Mouse (Mus musculus) cerebellum, adult 9-10 months (tissue): Measurements from ENCODE around the gene Lce1h.

Source experiments
- DNase-seq: peaks from one replicate; pipeline ENCODE4 v3.0.0; 2022

Gene Lce1h

DNA sequence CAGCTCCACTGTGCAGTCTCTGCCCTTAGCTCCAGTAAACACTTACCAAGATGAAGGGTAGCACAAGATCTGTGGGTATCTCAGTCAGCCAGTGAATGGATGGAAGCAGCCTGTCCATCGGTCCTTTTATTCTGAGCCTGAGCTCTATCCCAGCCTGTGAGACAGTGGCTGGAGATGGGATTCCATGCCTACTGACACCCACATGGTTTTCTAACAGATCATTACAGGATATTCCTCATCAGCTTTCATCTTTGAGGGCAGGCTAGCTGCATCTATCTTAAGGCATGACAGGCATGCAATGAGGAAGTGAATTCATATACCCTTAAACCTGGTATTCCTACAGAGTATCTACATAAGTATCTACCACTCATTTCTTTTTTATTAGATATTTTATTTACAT is at the start of gene Lce1h:
Lce1h (minus strand) TSS at position 101 of the 400 bp plus-strand sequence.
- no peak for DNase-seq

DNA sequence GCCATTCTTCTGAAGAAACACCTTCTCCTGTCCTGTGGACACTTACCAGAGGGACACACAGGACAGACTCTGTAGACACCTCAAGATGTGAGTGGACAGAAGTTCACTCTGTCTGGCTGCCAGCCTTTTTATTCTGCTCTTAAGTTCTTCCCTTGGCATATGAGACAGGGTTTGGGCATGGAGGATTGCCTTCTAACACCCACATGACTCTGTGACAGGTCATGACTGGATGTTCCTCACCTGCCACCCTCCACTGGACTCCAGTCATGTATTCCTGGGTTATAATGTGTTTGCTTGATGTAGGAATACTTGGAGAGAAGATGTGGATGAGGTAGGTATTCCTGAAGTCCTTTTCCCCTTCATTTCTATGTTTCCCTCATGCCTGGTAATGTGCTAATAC is 42.9 kb upstream of the Lce1h start, which contains the start of gene Lce1k:
Lce1k (minus strand) TSS at position 101 of the 400 bp plus-strand sequence.
- DNase-seq = no peak

DNA sequence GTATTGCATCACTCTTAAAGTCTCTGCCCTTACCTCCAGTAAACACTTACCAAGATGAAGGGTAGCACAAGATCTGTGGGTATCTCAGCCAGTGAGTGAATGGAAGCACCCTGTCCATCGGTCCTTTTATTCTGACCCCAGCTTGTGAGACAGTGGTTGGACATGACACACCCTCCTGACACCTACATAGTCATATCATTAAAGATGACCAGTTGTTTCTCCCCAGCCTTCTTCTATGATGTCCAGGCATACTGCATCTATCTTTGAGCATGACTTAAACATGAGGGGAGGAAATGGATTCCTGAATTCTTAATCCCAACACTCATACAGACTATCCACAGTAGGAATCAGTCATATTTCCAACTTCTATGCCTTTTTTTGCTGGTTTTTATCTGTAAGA is 25.5 kb upstream of the Lce1h start, which contains the start of gene Lce1j:
Lce1j (minus strand) TSS at position 101 of the 400 bp plus-strand sequence.
- no peak for DNase-seq

DNA sequence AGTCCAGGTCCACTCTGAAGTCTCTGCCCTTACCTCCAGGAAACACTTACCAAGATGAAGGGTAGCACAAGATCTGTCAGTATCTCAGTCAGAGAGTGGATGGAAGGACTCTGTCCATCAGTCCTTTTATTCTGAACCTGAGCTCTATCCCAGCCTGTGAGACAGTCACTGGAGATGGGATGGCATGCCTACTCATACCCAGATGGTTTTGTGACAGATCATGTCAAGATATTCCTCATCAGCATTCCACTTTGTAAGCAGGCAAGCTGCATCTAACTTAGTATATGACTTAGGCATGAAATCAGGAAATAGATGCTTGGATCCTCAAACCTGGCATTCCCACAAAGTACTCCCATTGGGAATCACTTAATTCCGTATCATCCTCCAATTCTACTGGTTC is 13.9 kb upstream of the Lce1h start, which contains the start of gene Lce1i:
Lce1i (minus strand) TSS at position 101 of the 400 bp plus-strand sequence.
- no peak for DNase-seq

DNA sequence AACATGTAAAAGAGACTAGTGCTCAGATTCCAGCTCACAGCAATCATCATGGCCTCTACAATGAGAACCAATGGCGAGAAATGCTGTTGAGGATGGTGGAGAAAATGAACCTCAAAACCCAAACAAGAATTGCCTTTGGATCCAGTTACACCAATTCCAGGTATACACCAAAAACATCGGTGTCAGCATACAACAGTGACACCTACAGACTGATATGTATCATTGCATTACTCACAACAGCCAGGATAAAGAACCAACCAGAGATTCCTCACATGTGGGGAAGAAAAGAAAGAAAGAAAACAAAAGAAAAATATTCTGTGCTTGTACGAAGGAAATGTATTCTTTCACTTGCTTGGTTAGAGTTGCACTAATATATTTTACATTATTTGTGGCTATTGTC is 6.7 kb upstream of the Lce1h start:
- DNase-seq = no peak

DNA sequence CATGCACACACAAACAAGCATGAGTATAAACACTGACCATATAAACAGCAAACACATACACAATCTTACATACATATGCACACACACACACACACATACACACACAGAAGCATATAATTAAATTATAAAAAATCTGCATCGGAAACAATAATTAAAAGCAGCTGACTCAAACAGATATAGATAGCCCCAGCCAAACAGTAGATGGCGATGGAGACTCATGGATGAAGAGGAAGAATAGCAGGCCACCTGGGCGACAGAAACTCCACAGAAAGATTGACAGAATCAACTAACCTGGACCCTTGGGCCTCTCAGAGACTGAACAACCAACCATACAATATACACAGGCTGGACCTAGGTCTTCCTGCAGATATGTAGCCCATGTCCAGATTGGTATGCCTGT is 11.7 kb downstream of the Lce1h start:
- no peak for DNase-seq

DNA sequence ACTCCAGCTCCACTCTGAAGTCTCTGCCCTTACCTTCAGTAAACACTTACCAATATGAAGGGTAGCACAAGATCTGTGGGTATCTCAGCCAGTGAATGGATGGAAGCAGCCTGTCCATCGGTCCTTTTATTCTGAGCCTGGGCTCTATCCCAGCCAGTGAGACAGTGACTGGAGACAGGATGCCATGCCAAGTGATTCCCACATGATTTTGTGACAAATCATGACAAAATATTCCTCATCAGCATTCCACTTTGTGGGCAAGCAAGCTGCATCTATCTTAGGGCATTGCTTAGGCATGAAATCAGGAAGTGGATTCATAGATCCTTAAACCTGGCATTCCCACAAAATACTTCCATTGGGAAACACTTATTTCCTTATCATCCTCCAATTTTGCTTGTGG is 12.6 kb downstream of the Lce1h start, which contains the start of gene Lce1g:
Lce1g (minus strand) TSS at position 101 of the 400 bp plus-strand sequence.
- DNase-seq = no peak

DNA sequence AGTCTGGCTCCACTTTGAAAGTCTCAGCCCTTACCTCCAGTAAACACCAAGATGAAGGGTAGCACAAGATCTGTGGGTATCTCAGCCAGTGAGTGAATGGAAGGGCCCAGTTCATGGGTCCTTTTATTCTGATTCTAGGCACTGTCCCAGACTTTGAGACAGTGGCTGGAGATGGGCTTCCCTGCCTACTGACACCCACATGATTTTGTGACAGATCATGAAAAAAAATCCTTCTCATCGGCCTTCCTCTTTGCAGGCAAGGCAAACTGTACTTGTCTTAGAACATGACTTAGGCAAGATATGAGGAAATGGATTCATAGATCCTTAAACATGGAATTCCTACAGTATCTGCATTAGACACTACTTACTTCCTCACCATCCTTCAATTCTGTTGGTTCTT is 25.9 kb downstream of the Lce1h start, which contains the start of gene Gm38119:
Gm38119 (minus strand) TSS at position 101 of the 400 bp plus-strand sequence.
- DNase-seq = no peak

DNA sequence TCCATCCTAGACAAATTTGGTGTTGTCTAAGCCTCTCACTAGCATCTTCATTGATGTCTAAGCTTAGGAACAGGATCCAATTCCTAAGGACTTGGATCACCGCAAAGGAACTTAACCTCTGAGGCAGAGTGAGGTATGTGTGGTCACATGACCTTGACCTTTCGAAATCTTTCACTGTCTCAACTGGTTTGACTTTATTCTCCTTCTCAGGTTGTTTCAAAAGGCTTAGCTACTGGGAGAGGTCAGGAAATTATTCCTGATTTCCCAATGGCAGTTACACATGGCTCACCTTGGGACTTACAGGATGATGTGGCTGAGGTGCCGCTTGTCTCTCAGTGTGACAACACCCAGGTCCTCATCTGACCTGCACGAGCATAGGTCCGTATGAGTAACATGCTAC is 42.2 kb downstream of the Lce1h start:
- DNase-seq = no peak

DNA sequence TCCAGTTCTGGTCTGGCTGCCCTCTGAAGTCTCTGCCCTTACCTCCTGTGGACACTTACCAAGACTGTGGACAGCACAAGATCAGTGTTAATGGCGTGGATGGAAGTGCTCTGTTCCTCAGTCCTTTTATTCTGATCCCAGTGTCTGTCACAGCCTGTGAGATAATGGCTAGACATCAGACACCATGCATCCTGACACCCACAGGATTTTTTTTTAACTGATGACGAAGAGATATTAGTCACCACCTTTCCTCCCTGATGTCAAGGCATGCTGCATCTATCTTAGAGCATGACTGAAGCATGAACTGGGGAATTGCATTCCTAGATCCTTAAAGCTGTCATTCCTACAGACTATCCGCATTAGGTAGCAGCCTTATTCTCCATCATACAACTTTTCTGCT is 44.6 kb downstream of the Lce1h start, which contains the start of gene Lce1f:
Lce1f (minus strand) TSS at position 101 of the 400 bp plus-strand sequence.
- DNase-seq = no peak

DNA sequence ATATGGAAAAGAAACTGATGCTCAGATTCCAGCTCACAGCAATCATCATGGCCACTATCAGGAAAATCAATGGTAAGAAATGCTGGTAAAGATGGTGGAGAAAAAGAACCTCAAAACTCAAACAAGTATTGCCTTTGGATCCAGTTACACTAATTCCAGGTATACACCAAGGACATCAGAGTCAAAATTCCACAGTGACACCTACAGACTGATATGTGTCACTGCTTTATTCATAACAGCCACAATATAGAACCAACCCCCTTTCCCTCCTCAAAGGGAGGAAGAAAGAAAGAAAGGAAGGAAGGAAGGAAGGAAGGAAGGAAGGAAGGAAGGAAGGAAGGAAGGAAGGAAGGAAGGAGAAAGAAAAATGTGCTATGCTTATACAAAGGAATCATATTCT is 49.7 kb downstream of the Lce1h start:
- DNase-seq = no peak
